Mouse (Mus musculus) lung, postnatal 25 days (tissue): ENCODE measurements at regions not wholly inside any gene's neighbourhood (a gene's known extent, or its start where the extent isn't known, plus 50 kb on each side); places are given as distances from the start of the nearest gene placed in this dataset.
A peak's percentile ranks its signal among the peaks of the same experiment; 100 is the strongest.
"Not testable (repeated sequence)": the region's sequence is repeated elsewhere in the genome, so short reads cannot be mapped to it uniquely, and the experiment has no call there.

Experiments used
- DNase-seq: peaks from one replicate; pipeline ENCODE4 v3.0.0; 2022; ENCODE audit warnings: low spot score

DNA sequence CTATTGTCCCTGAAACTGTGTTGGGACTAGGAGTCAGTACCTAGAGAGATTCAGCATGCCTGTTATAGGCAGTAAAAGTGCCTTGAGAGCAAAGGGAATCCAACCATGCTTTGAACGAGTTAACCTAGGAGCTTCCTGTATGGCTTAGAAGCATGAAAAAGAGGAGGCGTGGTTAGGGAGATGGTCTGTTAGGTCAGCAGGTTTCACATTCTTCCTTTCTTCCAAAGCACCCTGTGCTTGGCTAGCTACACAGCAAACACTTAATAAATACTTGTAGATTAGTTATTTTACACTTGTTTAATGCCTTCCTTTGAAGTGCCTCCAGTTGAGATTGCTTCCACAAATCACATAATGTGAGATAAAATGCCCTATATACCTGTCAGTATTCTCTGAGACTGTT lies 284.9 kb upstream of the Adgra3 start:
- DNase-seq, result peak; percentile 2

GRCm38 (mm10) chr5:50309491-50309890 lies 250.7 kb upstream of the Adgra3 start:
- DNase-seq, result no peak

DNA sequence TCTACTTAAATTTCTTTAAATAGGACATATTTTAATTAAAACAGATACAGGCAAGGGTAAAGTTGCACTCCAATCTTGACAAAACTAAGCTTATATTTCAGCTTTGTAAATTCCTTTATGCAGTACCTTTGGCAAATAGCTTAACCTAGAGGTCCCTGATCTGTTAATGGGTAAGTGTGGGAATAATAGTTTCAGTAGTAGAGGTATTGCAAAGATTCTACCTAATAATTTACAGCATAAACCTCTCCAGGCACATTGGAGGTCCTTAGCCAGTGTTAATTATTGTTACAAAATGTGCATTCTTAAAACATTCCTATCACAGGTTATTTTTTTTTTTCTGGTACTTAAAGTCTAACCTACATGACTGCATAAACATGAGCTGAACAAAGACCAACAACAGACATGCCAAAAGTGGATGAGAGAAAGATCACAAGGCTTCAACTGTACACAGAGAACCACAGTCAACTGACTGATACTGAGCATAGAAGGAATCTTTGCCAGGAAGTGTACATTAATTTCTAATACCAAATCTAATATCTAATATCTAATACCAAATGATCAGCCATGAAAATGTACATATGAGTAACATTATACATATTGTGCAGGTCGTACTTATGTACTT lies 245.2 kb upstream of the Adgra3 start:
- no peak for DNase-seq

GRCm38 (mm10) chr5:50293794-50294193 lies 235.0 kb upstream of the Adgra3 start:
- no peak for DNase-seq

DNA sequence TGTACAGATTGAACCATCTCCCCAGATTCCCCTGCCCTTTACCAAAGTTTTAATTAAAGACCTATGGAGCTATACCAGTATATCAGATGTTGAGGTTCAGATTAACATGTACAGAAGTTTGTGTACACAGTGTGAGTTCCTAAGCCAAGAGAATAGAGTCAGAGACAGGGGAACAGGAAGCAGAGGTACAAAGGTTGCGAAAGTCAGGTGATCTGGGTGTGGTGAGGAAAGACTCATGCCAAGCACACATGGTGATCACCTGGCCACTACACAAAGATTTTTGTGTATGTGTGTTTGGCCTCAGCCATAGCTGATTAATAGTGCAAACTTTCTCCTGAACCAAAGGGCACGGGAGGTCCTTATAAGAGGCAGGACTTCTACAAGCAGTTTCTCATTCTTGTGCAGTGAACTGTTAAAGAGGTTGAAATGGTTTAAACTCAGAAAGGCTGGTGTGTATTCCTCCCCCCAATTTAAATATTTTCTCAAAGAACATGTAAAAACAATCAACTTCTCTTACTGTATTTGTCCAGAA lies 232.1 kb upstream of the Adgra3 start:
- no peak for DNase-seq

DNA sequence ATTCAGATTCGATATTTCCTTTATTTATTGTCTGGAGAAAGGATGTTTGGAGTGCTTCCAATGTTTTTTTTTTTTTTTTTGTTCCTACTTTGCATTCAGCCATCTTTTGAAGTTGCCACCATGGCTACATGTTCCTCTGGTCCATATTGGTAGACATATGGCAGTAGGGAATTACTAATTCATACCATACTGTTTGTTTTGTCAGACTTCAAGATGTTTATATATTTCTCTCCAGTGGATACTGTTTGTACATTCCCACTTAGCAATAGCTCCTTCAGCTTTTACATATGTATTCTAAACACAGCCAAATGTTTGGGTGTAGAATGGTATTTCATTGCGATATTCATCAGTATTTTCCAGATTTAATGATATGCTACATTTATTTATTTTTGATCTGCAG lies 201.6 kb upstream of the Adgra3 start:
- no peak for DNase-seq

DNA sequence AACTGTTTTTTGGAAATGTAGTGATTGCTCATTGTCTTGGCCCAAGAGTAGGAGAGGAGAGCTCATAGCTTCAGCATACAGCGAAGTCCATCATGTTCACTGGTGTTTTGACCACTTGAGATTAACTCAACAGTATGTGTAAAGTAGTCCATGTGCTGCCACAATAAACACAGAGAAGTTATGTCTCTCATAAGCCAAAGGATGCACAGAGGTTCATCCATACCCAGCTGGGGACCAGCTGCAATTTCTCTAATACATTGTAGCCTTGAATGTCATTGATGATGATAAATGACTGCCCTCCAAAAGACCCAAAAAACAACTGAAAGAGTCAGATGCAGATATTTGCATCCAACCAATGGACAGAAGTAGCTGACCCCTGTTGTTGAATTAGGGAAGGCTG lies 199.2 kb upstream of the Adgra3 start:
- no peak for DNase-seq

GRCm38 (mm10) chr5:50234111-50234510 lies 175.3 kb upstream of the Adgra3 start:
- DNase-seq, result no peak

DNA sequence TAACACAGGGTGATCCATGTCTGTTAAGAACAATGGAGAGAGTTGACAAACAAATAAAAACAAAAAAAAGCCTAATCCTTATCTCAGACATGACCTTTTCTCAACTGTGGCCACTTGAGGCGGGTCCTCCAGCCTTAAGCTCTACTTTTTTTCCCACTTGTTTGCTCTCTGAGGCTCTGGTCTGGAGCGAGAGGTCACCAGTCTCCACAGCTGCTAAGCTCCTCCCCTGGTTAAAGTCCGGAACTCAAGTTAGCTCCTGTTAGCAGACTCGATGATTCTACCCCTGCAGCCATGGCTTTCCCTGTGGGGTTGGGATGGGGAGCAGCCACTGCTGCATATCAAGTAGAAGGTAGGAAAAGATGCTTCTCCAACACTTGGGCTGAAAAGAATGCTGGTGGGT lies 158.2 kb upstream of the Adgra3 start:
- no peak for DNase-seq

GRCm38 (mm10) chr5:50215960-50216359 lies 157.2 kb upstream of the Adgra3 start:
- DNase-seq, result no peak

GRCm38 (mm10) chr5:50202307-50203010 lies 143.7 kb upstream of the Adgra3 start:
- no peak for DNase-seq

- DNase-seq, result no peak
Measured at GRCm38 (mm10) chr5:50196423-50196822, 137.6 kb upstream of the Adgra3 start.

- no peak for DNase-seq
Measured at GRCm38 (mm10) chr5:50195993-50196392, 137.2 kb upstream of the Adgra3 start.

DNA sequence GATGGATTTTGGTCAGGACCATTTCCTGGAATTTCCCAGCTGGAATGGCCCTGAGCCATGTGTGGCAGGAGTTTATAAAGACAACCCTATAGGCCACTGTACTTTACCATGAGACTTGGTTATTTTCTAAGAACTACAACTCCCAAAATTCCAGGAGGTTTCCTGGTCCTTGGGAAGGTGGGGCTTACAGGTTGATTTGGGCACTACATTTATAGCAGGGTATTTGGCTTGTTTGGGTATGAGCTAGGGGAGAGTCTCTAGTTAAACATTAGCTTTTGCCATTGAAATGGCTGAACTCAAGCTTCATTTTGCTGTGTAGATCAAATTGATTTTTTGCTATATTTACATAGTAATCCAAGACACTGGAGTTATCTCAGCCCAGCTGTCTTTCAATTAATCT lies 130.6 kb upstream of the Adgra3 start:
- DNase-seq, result no peak

GRCm38 (mm10) chr5:50182721-50183120 lies 123.9 kb upstream of the Adgra3 start:
- DNase-seq, result no peak

GRCm38 (mm10) chr5:50156557-50156956 lies 97.8 kb upstream of the Adgra3 start:
- DNase-seq, result no peak

DNA sequence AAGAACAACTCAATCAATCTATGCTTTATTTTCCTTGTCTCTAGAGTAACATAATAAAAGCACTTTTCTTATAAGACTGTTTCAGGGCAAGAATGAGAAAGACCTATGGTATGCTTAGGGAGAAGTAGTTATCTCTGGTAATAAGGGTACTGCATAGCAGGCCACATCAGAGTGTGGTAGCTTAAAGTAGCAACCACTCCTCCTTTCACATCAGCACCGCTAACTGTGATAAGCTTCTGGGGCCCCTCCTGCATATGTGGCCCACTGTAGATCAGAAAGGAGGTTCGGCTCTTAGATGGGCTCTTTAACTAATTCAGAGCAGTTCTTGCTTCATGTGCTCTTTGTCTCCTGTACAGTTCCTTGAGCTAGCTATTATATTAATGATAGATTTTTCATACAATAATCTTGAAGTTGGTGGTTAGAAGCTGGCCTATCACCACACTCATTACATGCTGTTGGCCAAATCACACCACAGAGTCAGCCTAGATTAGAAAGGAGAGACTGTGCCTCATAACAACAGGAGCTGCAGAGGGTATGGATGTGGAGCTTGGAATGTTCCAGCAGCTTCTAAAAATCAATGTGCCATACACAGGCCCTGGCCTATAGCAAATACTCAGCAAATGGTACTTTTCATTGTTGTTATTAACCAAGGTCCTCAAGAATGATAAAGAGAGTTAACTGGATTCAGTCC lies 96.5 kb upstream of the Adgra3 start:
- not testable (repeated sequence) for DNase-seq

- peak; percentile 31 for DNase-seq
Measured at GRCm38 (mm10) chr5:50146926-50147325, 88.1 kb upstream of the Adgra3 start.

GRCm38 (mm10) chr5:50145458-50146083 lies 86.8 kb upstream of the Adgra3 start:
- DNase-seq, result no peak

DNA sequence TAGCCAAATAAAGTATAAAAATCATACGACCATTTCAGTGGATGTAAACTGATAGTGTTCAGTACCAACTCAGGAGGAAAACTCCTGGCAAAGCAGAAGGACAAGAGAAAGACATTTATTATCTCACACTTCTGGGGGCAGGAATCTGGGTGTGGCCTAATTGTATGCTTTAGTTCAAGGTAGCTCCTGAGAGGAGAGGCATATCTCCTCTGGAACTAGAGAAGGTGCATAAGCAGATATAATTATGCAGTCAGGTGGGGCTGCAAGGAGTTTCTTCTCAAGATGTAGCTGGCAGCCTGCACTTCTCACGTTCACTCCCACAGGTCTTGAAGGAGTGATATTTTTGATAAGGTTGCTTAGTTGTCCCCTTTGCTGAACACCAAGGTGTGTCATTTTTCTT lies 71.4 kb upstream of the Adgra3 start:
- DNase-seq, result no peak

DNA sequence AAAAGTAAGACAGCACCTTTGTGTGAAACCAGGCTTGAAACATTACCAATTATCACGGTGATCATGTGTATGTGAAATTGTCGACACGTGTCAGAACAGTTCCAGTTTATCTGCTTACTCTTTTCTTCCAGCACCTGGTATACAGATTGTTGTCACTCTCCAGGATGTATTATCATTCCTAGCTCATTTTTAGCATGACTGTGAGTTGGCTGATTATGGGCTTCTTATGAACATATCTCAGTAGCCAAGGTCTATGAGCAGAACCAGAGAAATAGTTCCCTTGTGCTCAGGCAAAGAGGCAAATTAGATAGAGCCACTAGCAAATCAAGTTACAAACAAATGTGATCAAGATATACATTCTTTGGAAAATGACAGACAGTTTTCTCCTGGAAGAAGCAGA lies 70.2 kb upstream of the Adgra3 start:
- DNase-seq, result no peak

DNA sequence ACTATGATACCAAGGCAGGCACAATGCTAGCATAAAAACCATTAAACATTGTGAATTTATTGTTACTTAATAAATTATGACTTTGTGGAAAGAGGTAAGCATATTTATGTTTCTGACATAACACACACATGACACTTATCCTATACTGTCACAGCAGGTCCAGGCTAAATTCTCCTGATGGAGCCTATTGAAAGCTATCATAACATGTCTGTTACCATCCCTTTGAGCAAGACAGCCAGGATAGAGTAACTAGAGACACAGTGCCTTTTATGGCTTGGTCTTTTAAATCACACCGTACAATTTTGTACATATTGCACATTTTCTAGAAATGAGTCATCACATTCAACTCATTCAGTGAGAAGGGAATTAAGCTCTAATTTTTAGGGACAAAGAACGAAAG lies 67.8 kb upstream of the Adgra3 start:
- no peak for DNase-seq

GRCm38 (mm10) chr5:50126177-50126576 lies 67.4 kb upstream of the Adgra3 start:
- no peak for DNase-seq
